Mouse (Mus musculus) MN1 (cell line): Measurements from ENCODE around the gene Nploc4.
"Not testable (repeated sequence)": the region's sequence is repeated elsewhere in the genome, so short reads cannot be mapped to it uniquely, and the experiment has no call there.

Source experiments
- DNase-seq: peaks from one replicate; pipeline ENCODE4 v3.0.0-alpha.2; 2016; ENCODE audit warnings: low spot score

Nploc4 gene

GRCm38 (mm10) chr11:120442765-120443280, 5.3 kb upstream of the Nploc4 start:
- DNase-seq, result no peak

GRCm38 (mm10) chr11:120442344-120442743, 4.8 kb upstream of the Nploc4 start, which contains the start of gene Tspan10:
TSS of gene Tspan10 (plus strand) at chr11:120442644.
- DNase-seq, result no peak

GRCm38 (mm10) chr11:120437857-120438385, 413 bp upstream of the Nploc4 start:
- no peak for DNase-seq

- DNase-seq, result no peak
These were observed 10.8 kb downstream of the Nploc4 start for GRCm38 (mm10) chr11:120426727-120427126.

- DNase-seq, result peak; percentile 88
These were observed 13.8 kb downstream of the Nploc4 start for GRCm38 (mm10) chr11:120423569-120424295.

- DNase-seq, result no peak
These were observed 14.6 kb downstream of the Nploc4 start for GRCm38 (mm10) chr11:120422651-120423568.

GRCm38 (mm10) chr11:120418592-120418991, 18.9 kb downstream of the Nploc4 start:
- DNase-seq, result no peak

- no peak for DNase-seq
These were observed 19.7 kb downstream of the Nploc4 start for GRCm38 (mm10) chr11:120417852-120418251.

- not testable (repeated sequence) for DNase-seq
These were observed 23.9 kb downstream of the Nploc4 start for GRCm38 (mm10) chr11:120413621-120414020.

- no peak for DNase-seq
These were observed 31.1 kb downstream of the Nploc4 start for GRCm38 (mm10) chr11:120406445-120406844.

GRCm38 (mm10) chr11:120405867-120406266, 31.6 kb downstream of the Nploc4 start:
- DNase-seq, result no peak

GRCm38 (mm10) chr11:120404814-120405213, 32.7 kb downstream of the Nploc4 start:
- DNase-seq, result no peak

GRCm38 (mm10) chr11:120399319-120399718, 38.2 kb downstream of the Nploc4 start:
- DNase-seq, result no peak

GRCm38 (mm10) chr11:120397602-120398001, 39.9 kb downstream of the Nploc4 start:
- DNase-seq, result no peak

- DNase-seq, result peak; percentile 52
These were observed 41.8 kb downstream of the Nploc4 start for GRCm38 (mm10) chr11:120395661-120396060.

- no peak for DNase-seq
These were observed 48.9 kb downstream of the Nploc4 start for GRCm38 (mm10) chr11:120388580-120388979.

- DNase-seq, result peak; percentile 53
These were observed 50.4 kb downstream of the Nploc4 start for GRCm38 (mm10) chr11:120387157-120387556.

GRCm38 (mm10) chr11:120386632-120387031, 50.9 kb downstream of the Nploc4 start:
- no peak for DNase-seq

- DNase-seq, result no peak
These were observed 55.0 kb downstream of the Nploc4 start for GRCm38 (mm10) chr11:120382509-120382908.

- no peak for DNase-seq
These were observed 56.4 kb downstream of the Nploc4 start for GRCm38 (mm10) chr11:120381157-120381556.

GRCm38 (mm10) chr11:120380271-120380670, 57.2 kb downstream of the Nploc4 start:
- DNase-seq, result no peak
